Mouse (Mus musculus): ENCODE measurements around the gene Carnmt1. TPM values are rescaled to one million over a fixed set of nuclear protein-coding genes. Genes with fewer than 3 reads are reported as not detected.
A peak's percentile ranks its signal among the peaks of the same experiment; 100 is the strongest.
"Not testable (repeated sequence)": the region's sequence is repeated elsewhere in the genome, so short reads cannot be mapped to it uniquely, and the experiment has no call there.

The Carnmt1 gene
- total RNA-seq, 1 experiment from 2014 or later: 6.6 TPM

DNA sequence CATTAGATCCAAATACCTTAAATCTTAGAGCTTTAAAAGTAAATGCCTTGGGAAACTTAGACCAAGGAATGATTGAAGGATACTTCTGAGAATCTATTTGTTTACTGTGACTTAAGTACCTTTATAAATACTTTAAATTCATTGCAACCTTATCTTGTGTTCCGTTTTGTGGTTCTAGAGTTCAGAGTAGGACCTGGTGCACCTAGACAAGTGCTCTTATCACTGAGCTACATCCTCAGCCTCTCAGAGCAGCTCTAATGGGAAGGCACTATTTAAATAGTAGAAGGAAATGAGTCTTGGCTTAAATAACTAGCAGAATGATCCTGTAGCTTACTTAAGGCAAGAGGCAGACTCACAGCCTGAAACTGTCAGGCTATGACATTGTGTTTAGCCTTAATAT is 25.0 kb downstream of the Carnmt1 start:
- no peak for ATAC-seq (replicated peaks; ENCODE audit: insufficient number of reproducible peaks, low FRiP score, low TSS enrichment, poor library complexity, severe bottlenecking)

DNA sequence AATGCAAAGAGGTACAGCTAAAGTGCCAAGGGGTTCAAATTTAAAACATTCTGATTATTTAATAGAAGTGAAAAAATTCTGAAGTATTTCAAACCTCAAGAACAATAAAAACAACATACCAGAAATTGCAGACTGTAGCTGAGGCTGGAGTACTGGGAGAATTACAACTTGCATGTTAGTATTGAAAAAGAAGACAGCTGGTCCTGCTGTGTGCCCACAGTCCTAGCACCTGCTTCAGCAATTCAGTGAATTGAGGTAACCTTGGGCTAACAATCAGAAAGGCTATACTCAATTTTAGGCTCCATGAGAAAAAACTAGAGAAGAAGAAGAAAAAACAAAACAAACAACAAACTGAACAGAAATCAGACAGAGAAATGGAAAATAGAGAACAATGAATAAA is 37.5 kb downstream of the Carnmt1 start:
- no peak for ATAC-seq (replicated peaks; ENCODE audit: insufficient number of reproducible peaks, low FRiP score, low TSS enrichment, poor library complexity, severe bottlenecking)

DNA sequence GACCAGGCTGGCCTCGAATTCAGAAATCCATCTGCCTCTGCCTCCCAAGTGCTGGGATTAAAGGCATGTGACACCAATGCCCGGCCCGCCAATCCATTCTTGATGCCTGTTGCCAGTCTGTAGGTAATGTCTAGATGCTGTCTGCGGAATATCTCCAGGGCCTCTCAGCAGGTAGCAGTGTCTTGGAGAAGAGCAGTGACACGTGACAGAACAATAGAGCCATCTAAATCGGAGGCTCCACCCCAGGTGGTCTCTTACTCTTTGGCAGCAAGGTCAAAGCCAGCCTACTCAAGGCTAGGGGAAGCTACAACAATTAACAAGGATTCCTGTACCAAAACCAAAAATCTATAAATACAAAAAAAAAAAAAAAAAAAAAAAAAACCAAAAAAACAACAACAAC is 40.3 kb downstream of the Carnmt1 start:
- no peak for ATAC-seq (replicated peaks; ENCODE audit: insufficient number of reproducible peaks, low FRiP score, low TSS enrichment, poor library complexity, severe bottlenecking)

DNA sequence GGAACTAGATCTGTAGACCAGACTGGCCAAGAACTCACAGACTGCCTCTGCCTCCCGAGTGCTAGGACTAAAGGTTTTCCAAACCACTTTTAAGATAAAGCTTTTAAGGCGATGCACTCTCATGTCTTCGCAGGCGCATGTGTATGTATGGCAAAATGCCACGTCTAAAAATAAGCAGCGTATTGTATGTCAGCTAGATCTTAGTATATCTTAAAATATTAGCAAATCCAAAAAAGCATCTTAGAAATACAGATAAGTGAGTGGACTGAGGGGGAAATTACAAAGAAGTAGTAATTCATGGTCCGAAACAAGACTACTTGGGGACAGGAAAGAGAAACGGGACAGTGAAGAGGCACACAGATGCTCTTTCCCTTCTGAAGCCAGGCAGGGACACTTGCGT is 41.0 kb downstream of the Carnmt1 start:
- no peak for ATAC-seq (replicated peaks; ENCODE audit: insufficient number of reproducible peaks, low FRiP score, low TSS enrichment, poor library complexity, severe bottlenecking)

DNA sequence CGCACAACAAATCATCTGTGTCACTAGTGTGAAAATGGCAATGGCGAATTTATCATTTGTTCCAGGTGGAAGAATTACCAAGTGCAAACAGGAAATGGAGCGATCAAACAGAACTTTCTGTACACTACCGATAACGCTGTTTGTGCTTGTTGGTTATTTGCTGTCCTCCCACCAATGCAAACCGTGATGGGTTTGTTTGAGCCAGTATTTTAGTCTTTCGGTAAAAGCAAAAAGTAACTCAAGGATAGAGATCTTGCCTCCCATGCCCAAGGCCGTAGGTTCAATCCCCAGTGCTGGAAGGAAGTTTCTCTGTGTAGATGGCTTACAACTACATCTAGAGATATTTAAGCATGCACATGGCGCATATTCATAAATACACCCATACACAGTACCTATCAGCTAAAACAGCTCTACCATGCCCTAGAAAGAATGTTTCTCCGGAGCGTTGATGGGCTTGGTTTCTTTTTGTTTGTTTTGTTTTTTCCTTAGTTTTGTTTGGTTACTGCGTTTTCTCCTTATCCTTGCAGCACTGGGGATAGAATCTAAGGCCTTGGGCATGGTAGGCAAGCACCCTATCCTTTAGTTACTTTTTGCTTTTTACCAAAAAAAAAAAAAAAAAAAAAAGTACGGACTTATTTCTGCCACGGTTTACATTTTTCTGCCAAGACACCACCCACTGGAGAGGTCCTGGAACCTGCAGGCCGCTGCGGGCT is 41.7 kb downstream of the Carnmt1 start:
- ATAC-seq (replicated peaks; ENCODE audit: insufficient number of reproducible peaks, low FRiP score, low TSS enrichment, poor library complexity, severe bottlenecking): no peak

DNA sequence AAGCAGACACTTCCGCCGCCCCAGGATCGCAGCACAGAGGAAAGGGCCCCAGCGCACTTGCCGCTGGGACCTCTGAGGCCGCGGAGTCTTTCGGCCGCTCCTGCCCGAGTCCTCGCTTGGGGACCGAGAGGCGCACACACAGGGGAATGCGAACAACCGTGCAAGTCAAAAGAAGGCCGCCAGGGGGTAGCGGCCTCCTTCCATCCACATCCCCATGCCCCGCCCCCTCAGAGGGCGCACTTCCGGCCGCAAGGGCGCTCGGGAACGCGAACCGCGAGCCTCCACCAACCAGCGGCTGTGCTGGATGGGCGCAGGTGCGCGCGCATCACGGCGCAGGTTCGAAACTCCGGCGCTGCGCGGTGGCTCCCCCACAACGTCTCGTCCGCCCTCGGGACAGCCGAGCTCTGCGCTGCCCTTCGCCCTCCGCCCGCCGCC is 42.3 kb downstream of the Carnmt1 start, which contains the start of gene D030056L22Rik:
Gene D030056L22Rik (plus strand): TSS at position 328 of the 435 bp plus-strand sequence.
- peak; percentile 98 for ATAC-seq (replicated peaks; ENCODE audit: insufficient number of reproducible peaks, low FRiP score, low TSS enrichment, poor library complexity, severe bottlenecking)

DNA sequence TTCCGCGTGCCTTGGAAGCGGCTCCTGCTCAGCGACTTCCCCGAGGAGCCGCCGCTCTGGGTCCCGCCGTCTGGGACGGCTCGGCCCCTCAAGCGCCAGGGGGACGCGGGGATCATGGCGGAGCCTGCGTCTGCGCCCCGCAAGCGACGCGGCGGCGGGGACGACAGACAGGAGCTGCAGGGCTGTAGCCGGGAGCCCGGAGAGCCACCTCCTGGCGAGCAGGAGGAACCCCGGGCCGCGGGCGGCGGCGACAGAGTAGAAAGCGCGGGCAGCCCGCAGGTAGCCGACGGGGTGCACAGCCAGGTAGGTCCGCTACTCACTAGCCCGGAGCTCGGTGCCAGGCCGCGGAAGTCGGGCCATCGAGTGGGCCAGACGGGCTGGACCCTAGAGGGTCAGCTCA is 42.8 kb downstream of the Carnmt1 start:
- ATAC-seq (replicated peaks; ENCODE audit: insufficient number of reproducible peaks, low FRiP score, low TSS enrichment, poor library complexity, severe bottlenecking): not testable (repeated sequence)

DNA sequence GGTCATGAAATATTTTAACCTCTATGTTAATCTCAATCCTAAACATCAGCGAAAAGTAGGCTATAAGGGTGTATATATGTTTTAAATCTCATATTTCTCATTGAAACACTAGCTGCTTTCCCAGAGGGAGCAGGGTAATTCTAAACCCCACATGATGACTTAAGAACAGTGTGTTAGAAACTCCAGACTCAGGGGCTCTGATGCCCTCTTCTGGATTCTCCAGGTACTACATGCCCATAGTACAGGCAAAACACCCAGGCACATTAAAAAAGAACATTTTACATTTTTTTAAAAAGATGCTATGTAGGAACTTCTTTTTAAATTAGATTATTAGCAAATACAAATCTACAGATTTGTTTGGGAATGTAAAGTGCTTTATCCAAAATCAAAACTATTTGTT is 45.8 kb downstream of the Carnmt1 start:
- no peak for ATAC-seq (replicated peaks; ENCODE audit: insufficient number of reproducible peaks, low FRiP score, low TSS enrichment, poor library complexity, severe bottlenecking)

DNA sequence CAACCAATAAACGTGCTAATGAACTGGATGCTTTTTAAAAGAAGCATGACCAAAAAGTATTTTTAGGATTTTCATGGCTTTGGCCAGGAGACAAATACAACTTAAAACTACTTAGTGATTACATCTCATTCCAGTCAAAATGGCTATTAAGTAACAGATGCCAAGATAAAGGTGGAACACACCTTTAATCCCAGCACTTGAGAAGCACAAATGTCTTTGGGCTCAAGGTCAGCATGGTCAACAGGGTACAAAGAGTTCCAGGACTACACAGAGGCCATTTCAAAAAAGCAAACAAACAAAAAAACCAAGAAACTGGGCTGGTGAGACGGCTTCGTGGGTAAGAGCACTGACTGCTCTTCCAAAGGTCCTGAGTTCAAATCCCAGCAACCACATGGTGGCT is 49.8 kb downstream of the Carnmt1 start:
- ATAC-seq (replicated peaks; ENCODE audit: insufficient number of reproducible peaks, low FRiP score, low TSS enrichment, poor library complexity, severe bottlenecking): no peak

DNA sequence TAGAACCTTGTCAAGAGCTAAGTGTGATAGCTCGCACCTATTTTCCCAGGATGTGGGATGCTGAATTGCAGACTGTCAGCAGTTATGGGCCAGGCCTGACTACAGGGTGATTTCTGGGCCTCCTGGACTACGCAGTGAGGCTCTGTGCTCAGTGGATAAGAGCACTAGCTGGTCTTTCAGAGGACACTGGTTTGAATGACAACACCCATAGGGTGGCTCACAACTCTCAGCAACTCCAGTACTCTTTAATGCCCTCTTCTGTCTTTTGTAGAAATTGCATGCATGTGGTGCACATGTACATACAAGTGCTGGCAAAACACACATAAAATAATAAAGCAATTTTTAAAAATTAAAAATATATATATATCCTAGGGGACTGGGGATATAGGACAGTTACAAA is 54.6 kb downstream of the Carnmt1 start:
- ATAC-seq (replicated peaks; ENCODE audit: insufficient number of reproducible peaks, low FRiP score, low TSS enrichment, poor library complexity, severe bottlenecking): no peak

DNA sequence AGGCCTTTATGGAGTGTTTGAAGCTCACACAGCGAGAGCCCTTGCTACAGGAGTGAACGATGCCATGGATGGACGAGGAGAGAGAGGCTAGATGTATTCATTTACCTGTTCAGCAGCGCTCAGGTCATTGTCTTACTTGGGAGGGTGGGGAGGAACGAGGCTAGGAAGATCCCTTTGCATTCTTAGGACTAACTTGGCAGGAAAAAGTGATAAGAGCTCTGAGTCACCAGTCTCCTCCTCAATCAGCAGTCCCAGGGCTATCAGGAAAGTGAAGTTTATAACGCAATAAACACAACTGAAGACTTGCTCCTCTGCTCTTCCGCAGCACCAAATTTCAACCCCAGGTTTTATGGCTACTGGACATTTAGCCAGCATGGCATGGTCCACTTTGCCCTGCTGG is 59.7 kb downstream of the Carnmt1 start:
- ATAC-seq (replicated peaks; ENCODE audit: insufficient number of reproducible peaks, low FRiP score, low TSS enrichment, poor library complexity, severe bottlenecking): no peak

DNA sequence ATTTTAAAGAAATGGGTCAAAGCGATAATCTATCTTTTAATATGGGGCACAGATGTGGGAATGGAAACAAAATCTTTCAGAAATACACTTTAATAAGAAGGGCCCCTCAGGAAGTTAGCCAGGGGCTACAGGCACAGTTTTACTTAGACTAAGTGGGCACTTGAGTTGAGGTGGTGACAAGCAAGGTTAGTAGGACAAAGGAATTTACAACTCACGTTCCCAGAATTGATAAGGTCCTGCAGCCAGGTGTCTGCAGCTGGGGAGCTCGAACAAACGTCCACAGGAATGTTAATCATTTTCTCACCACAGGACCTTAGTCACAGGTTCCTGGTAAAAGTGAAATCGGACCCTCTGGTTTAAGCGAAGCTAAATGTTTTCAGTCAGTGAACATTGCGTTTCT is 60.5 kb downstream of the Carnmt1 start:
- no peak for ATAC-seq (replicated peaks; ENCODE audit: insufficient number of reproducible peaks, low FRiP score, low TSS enrichment, poor library complexity, severe bottlenecking)

DNA sequence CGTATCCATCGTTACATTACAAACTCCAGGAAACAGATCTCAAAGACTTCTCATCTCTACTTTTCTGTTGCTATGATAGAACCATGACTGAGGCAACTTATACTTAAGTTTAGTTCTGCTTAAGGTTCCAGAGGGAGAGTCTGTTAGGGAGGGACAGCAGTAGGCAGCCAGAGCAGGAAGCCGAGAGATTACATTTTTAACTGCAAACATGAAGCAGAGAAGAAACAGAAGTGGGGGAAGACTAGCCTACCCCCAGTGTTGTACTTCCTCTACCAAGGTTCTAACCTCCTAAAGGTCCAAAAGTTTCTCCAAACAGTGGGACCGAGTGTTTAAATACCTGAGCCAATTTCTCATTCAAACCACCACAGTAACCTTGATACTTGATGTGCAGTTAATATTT is 65.3 kb downstream of the Carnmt1 start:
- no peak for ATAC-seq (replicated peaks; ENCODE audit: insufficient number of reproducible peaks, low FRiP score, low TSS enrichment, poor library complexity, severe bottlenecking)

DNA sequence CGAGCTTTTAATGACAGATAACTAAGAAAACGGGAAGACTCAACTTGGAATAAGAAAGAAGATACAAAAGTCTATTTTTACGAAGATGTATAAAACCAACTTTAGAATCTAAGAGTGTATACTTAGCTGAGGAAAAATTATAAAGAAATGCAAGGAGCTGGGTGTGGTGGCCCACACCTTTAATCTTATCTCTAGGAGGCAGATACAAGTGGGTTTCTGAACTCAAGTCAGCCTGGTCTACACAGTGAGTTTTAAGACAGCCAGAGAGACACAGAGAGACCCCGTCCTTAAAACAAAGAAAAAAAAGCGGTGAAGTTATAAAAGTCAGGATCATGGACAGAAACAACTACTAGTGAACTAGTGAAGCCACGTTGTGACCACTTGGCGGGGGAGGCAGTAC is 68.6 kb downstream of the Carnmt1 start:
- ATAC-seq (replicated peaks; ENCODE audit: insufficient number of reproducible peaks, low FRiP score, low TSS enrichment, poor library complexity, severe bottlenecking): no peak

DNA sequence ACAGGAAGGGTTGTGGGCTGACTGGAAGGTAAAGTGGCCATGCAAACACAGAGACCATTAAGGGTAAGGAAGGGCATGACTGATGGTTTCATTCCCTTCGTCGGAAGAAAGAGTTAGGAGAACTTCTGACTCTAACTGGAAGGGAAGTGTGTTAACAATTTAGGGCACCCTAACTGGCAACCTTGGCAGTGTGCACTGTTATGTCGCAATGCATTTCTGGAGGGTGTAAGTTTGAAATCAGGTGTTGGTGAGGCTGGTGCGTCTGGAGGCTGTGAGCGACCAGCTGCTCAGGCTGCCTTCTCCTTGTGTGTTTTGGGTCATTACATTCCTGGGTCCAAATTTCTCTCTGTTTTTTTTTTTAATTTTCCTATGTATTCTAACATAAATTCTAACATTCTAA is 73.4 kb downstream of the Carnmt1 start:
- ATAC-seq (replicated peaks; ENCODE audit: insufficient number of reproducible peaks, low FRiP score, low TSS enrichment, poor library complexity, severe bottlenecking): no peak

DNA sequence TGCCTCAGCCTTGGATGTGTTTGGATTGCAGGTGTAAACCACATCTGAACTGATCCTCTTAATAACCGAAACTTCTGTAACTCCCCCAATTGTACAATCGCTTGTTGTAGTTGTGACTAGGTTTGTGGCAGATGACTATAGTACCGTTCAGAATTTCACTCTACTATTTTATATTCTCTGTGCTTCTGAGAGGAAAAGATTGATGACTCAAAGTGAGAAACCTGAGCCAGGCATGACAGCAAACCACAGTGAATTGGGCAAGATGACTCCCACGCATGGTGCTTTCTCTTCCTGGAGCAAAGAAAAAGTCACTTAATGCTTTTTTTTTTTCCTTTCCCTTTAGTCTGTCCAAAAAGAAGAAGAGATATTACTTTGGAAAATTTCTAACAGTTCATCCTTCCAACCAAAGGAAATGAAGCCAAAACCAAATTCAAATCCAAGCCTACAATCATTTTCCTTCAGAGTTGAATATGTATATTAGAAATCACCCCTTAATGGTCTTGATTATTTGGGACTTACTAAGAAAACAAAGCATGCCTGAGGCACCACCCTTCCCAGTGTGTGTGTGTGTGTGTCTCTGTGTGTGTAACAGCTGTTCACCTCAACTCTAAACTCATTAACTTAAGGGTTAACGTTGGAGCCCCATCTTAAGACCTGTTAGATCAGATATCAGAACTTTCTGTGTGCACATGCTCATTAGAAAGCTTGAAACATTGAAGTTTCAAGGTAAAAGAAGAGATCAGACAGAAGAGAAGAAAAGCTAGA is 76.2 kb downstream of the Carnmt1 start:
- no peak for ATAC-seq (replicated peaks; ENCODE audit: insufficient number of reproducible peaks, low FRiP score, low TSS enrichment, poor library complexity, severe bottlenecking)

DNA sequence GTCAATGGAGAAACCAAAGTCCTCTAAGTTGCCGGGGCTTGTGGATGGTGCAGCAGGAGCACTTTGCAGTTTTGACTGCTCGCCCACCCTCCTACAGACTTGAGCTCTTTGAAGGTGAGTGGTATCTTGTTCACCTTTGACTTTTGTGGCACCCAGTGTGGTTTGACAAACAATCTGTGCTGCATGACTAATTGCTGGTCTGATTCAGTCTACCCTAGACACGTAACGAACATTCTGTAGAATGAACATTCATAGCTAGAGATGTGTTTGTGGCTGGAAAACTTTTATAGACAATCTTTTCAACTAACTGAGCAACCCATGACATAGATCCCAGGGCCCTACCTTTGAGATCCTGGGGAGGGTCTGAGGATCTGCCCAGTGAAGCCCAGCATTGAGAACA is 76.8 kb downstream of the Carnmt1 start:
- no peak for ATAC-seq (replicated peaks; ENCODE audit: insufficient number of reproducible peaks, low FRiP score, low TSS enrichment, poor library complexity, severe bottlenecking)

DNA sequence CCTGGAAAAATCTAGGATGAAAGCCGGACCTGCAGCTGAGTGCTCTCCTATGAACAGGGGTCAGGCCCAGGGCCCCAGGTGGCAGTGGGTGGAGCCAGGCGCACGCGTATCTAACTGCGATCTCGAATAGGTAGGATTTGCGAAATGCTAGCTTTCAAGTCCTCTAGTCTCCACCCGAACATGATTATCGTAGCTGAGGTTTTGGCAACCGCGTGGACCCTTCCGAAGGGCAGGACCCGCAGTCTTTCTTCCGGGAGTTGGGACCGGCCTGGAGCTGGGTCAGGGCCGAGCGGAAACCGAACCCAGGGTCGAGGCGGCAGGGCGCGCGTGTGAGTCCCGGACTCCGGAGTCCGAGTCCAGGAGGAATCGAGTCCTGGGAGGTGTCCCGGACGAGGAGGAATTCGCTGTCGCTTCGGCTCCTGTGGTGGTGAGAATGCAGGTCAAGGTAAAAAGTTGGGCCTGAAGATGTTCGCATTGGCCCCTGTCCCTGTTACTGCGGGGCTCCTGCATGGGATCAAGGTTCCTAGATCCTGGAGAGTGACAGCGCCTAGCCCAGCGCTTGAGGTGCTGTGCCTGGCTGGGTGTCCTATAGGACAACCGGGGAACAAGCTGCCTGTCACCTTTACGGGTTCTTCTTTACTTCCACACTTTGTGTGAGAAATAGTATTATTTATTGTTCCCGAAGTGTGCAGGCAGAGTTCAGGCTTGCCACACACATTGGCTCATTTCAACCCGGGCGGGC is 79.2 kb downstream of the Carnmt1 start, which contains the start of gene Trpm6:
Gene Trpm6 (plus strand): TSS at position 386 of the 742 bp plus-strand sequence.
- no peak for ATAC-seq (replicated peaks; ENCODE audit: insufficient number of reproducible peaks, low FRiP score, low TSS enrichment, poor library complexity, severe bottlenecking)

All from monocyte, adult 5-6 weeks (primary cell).